Mouse (Mus musculus): ENCODE measurements around the gene Slc38a5. TPM values are rescaled to one million over a fixed set of nuclear protein-coding genes. Genes with fewer than 3 reads are reported as not detected.

The Slc38a5 gene
- 28.8 and 36.9 TPM in 2 replicates for polyA plus RNA-seq (2015; fragmentation: Nextera tagmentation; extraction: Ambion mirVana)

- no peaks in the 10 kb centered on the region for H3K36me3 ChIP-seq
- no peak within 1 kb of the TSS for H3K9ac ChIP-seq
- no peak for ATAC-seq (ENCODE audit: insufficient read depth, low FRiP score, low read depth)
- H3K4me1 ChIP-seq = no peaks in the 10 kb centered on the region
- H3K27ac ChIP-seq = no peak within 1 kb of the TSS
- no peaks in the 10 kb centered on the region for H3K9me3 ChIP-seq
- H3K4me3 ChIP-seq (replicated peaks) = peak within 1 kb of the TSS; percentile 19
- peak within 1 kb of the TSS; percentile 42 for H3K4me2 ChIP-seq
- WGBS = 15% methylated on average over 13 of the region's 15 CpGs
- no peaks in the 10 kb centered on the region for H3K27me3 ChIP-seq (replicated peaks)
Measured at GRCm38 (mm10) chrX:8271083-8271820, at the start of gene Slc38a5. Gene Slc38a5 (plus strand): TSS chrX:8271133.

- no peaks in the 10 kb centered on the region for H3K4me1 ChIP-seq
- 58% methylated on average over 3 of the region's 3 CpGs for WGBS
- H3K36me3 ChIP-seq = no peaks in the 10 kb centered on the region
- no peaks in the 10 kb centered on the region for H3K9me3 ChIP-seq
- H3K27me3 ChIP-seq (replicated peaks) = no peaks in the 10 kb centered on the region
- no peak for ATAC-seq (ENCODE audit: insufficient read depth, low FRiP score, low read depth)
- no peak overlapping the region for H3K4me2 ChIP-seq
- H3K9ac ChIP-seq = no peak overlapping the region
- H3K27ac ChIP-seq = no peak overlapping the region
- no peak overlapping the region for H3K4me3 ChIP-seq (replicated peaks)
Measured at GRCm38 (mm10) chrX:8222296-8222677, 48.6 kb upstream of the Slc38a5 start.

GRCm38 (mm10) chrX:8222678-8223421, 48.1 kb upstream of the Slc38a5 start:
- H3K27ac ChIP-seq = no peak overlapping the region
- H3K4me1 ChIP-seq = no peaks in the 10 kb centered on the region
- no peaks in the 10 kb centered on the region for H3K36me3 ChIP-seq
- no peaks in the 10 kb centered on the region for H3K9me3 ChIP-seq
- no peaks in the 10 kb centered on the region for H3K27me3 ChIP-seq (replicated peaks)
- 56% methylated on average over 7 of the region's 7 CpGs for WGBS
- H3K4me2 ChIP-seq = no peak overlapping the region
- ATAC-seq (ENCODE audit: insufficient read depth, low FRiP score, low read depth) = no peak
- no peak overlapping the region for H3K9ac ChIP-seq
- no peak overlapping the region for H3K4me3 ChIP-seq (replicated peaks)

GRCm38 (mm10) chrX:8223473-8223872, 47.5 kb upstream of the Slc38a5 start:
- H3K27me3 ChIP-seq (replicated peaks) = no peaks in the 10 kb centered on the region
- H3K4me1 ChIP-seq = no peaks in the 10 kb centered on the region
- ATAC-seq (ENCODE audit: insufficient read depth, low FRiP score, low read depth) = no peak
- H3K9ac ChIP-seq = no peak overlapping the region
- no peak overlapping the region for H3K27ac ChIP-seq
- 83% methylated on average over 7 of the region's 7 CpGs for WGBS
- H3K4me3 ChIP-seq (replicated peaks) = no peak overlapping the region
- no peak overlapping the region for H3K4me2 ChIP-seq
- no peaks in the 10 kb centered on the region for H3K36me3 ChIP-seq
- no peaks in the 10 kb centered on the region for H3K9me3 ChIP-seq

GRCm38 (mm10) chrX:8230272-8230671, 40.7 kb upstream of the Slc38a5 start:
- Histone ChIP-seq H3K27me3 (replicated peaks) (no peaks in the 10 kb centered on the region), H3K36me3 (no peaks in the 10 kb centered on the region), H3K9me3 (no peaks in the 10 kb centered on the region), H3K9ac (no peak overlapping the region), H3K4me1 (no peaks in the 10 kb centered on the region), H3K4me3 (replicated peaks) (no peak overlapping the region), H3K27ac (no peak overlapping the region), H3K4me2 (no peak overlapping the region)
- WGBS = 80% methylated on average over 4 of the region's 4 CpGs
- ATAC-seq (ENCODE audit: insufficient read depth, low FRiP score, low read depth) = no peak

GRCm38 (mm10) chrX:8233602-8234001, 37.3 kb upstream of the Slc38a5 start:
- Histone ChIP-seq H3K27ac (no peak overlapping the region), H3K4me1 (no peaks in the 10 kb centered on the region), H3K36me3 (no peaks in the 10 kb centered on the region), H3K9me3 (no peaks in the 10 kb centered on the region), H3K4me2 (no peak overlapping the region), H3K27me3 (replicated peaks) (no peaks in the 10 kb centered on the region), H3K4me3 (replicated peaks) (no peak overlapping the region), H3K9ac (no peak overlapping the region)
- 76% methylated on average over 3 of the region's 3 CpGs for WGBS
- ATAC-seq (ENCODE audit: insufficient read depth, low FRiP score, low read depth) = no peak

- Histone ChIP-seq H3K4me1 (no peaks in the 10 kb centered on the region), H3K36me3 (no peaks in the 10 kb centered on the region), H3K9me3 (no peaks in the 10 kb centered on the region), H3K27me3 (replicated peaks) (no peaks in the 10 kb centered on the region), H3K9ac (no peak overlapping the region), H3K27ac (no peak overlapping the region), H3K4me2 (no peak overlapping the region), H3K4me3 (replicated peaks) (no peak overlapping the region)
- WGBS = 79% methylated on average over 2 of the region's 2 CpGs
- ATAC-seq (ENCODE audit: insufficient read depth, low FRiP score, low read depth) = no peak
Measured at GRCm38 (mm10) chrX:8236704-8237103, 34.2 kb upstream of the Slc38a5 start.

GRCm38 (mm10) chrX:8238804-8239395, 32.0 kb upstream of the Slc38a5 start:
- Histone ChIP-seq H3K4me1 (no peaks in the 10 kb centered on the region), H3K27me3 (replicated peaks) (no peaks in the 10 kb centered on the region), H3K4me3 (replicated peaks) (no peak overlapping the region), H3K9ac (no peak overlapping the region), H3K36me3 (no peaks in the 10 kb centered on the region), H3K4me2 (no peak overlapping the region), H3K9me3 (no peaks in the 10 kb centered on the region), H3K27ac (no peak overlapping the region)
- no peak for ATAC-seq (ENCODE audit: insufficient read depth, low FRiP score, low read depth)
- 74% methylated on average over 13 of the region's 13 CpGs for WGBS

GRCm38 (mm10) chrX:8247680-8248079, 23.3 kb upstream of the Slc38a5 start:
- no peaks in the 10 kb centered on the region for H3K9me3 ChIP-seq
- no peaks in the 10 kb centered on the region for H3K27me3 ChIP-seq (replicated peaks)
- H3K36me3 ChIP-seq = no peaks in the 10 kb centered on the region
- no peak overlapping the region for H3K4me2 ChIP-seq
- 77% methylated on average over 2 of the region's 2 CpGs for WGBS
- H3K9ac ChIP-seq = no peak overlapping the region
- no peak for ATAC-seq (ENCODE audit: insufficient read depth, low FRiP score, low read depth)
- H3K4me1 ChIP-seq = no peaks in the 10 kb centered on the region
- no peak overlapping the region for H3K27ac ChIP-seq
- H3K4me3 ChIP-seq (replicated peaks) = no peak overlapping the region

- H3K9ac ChIP-seq = no peak overlapping the region
- no peak overlapping the region for H3K4me3 ChIP-seq (replicated peaks)
- 78% methylated on average over 8 of the region's 8 CpGs for whole genome bisulfite sequencing
- no peaks in the 10 kb centered on the region for H3K4me1 ChIP-seq
- H3K27ac ChIP-seq = no peak overlapping the region
- no peak for ATAC-seq (ENCODE audit: insufficient read depth, low FRiP score, low read depth)
- no peak overlapping the region for H3K4me2 ChIP-seq
- no peaks in the 10 kb centered on the region for H3K9me3 ChIP-seq
- H3K27me3 ChIP-seq (replicated peaks) = no peaks in the 10 kb centered on the region
- no peaks in the 10 kb centered on the region for H3K36me3 ChIP-seq
Measured at GRCm38 (mm10) chrX:8248542-8249120, 22.3 kb upstream of the Slc38a5 start.

GRCm38 (mm10) chrX:8251789-8252333, 19.1 kb upstream of the Slc38a5 start:
- Histone ChIP-seq H3K4me1 (no peaks in the 10 kb centered on the region), H3K27me3 (replicated peaks) (no peaks in the 10 kb centered on the region), H3K9me3 (no peaks in the 10 kb centered on the region), H3K9ac (peak overlapping the region; percentile 29; the same call in 1 of the 2 replicates), H3K4me3 (replicated peaks) (peak overlapping the region; percentile 56), H3K36me3 (no peaks in the 10 kb centered on the region), H3K27ac (no peak overlapping the region), H3K4me2 (peak overlapping the region; percentile 51)
- peak; percentile 45; the same call in 1 of the 2 replicates for ATAC-seq (ENCODE audit: insufficient read depth, low FRiP score, low read depth)
- WGBS = 16% methylated on average over 18 of the region's 18 CpGs

Measured in stomach, embryonic 15.5 days (tissue).